Mouse (Mus musculus) mature B cell (primary cell): ENCODE data around the gene Spaar.

Experiments
- in situ Hi-C: fragments of 300-500 bp; cut with MboI; formaldehyde crosslinking; loops from 2 replicates; pipeline ENCODE4 v1.14.3; 2019

The Spaar gene

GRCm38 (mm10) chr4:43729794-43730550 lies at the start of gene Spaar:
Gene Spaar (plus strand): TSS chr4:43730034.
- in situ Hi-C loops: no loop called here

- in situ Hi-C loops: no loop called here
These were observed 39.8 kb upstream of the Spaar start for GRCm38 (mm10) chr4:43690021-43690420.

DNA sequence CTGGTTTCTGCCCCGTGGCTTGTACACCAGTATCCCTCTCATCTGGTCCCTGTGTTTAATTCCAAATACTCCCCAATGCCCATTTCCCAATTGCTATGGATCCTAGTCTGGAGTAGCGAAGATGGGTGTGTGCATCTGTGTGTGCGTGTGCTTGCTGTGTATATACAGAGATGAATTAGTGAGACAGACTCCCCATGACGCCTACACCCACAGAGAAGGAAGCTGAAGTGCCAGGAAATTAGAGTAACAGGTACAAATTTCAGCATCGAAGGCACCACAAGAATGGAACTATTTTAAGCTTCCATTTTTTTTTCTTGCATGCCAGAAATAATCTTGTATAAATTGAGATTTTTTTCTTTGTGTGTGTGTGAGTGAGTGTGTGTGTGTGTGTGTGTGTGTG lies 38.8 kb upstream of the Spaar start:
- in situ Hi-C loops: no loop called here

GRCm38 (mm10) chr4:43693806-43694241 lies 36.0 kb upstream of the Spaar start:
- in situ Hi-C loops: no loop called here

DNA sequence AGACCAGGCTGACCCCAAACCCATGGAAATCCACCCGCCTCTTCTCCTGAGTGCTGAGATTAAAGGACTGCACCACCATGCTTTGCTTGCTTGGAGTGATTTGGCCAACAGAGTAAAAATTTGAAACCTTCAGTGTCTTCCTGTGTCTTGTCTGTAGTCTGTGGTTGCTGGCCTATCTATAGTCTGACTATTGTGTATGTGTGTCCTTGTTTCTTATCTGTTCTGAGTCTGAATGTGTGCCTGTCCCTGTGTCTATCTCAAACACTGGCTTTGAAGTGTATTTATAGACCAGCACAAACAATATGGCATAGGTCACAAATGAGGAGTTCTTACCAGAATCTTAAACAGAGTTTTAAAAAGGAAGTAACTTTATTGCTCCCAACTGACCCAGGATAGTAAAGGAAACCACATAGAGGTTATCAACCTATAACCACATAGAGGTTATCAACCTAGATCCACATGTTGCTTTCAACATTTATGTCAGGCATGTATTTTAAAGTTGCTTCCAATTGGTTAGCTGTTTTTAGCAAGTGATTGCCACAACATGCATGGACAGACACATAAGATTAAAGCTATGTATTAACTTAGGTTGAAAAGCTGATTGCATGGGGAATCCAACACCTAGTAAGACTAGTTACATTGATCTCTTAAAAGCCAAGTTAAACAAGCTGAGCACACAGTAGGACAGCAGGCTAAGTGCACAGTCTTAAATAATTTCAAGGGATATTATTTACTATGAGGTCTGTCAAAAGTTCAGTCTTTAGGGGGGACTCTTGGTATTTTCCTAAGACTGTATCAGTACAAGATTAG lies 35.2 kb upstream of the Spaar start:
- in situ Hi-C loops: no loop called here

- in situ Hi-C loops: no loop called here
These were observed 34.6 kb upstream of the Spaar start for GRCm38 (mm10) chr4:43695249-43695671.

- in situ Hi-C loops: no loop called here
These were observed 33.3 kb upstream of the Spaar start for GRCm38 (mm10) chr4:43696561-43696960.

GRCm38 (mm10) chr4:43700707-43701106 lies 29.1 kb upstream of the Spaar start, which contains the start of gene Olfr70:
Gene Olfr70 (minus strand): TSS chr4:43700807.
- in situ Hi-C loops: no loop called here

- in situ Hi-C loops: no loop called here
These were observed 26.4 kb upstream of the Spaar start for GRCm38 (mm10) chr4:43703439-43703838.

DNA sequence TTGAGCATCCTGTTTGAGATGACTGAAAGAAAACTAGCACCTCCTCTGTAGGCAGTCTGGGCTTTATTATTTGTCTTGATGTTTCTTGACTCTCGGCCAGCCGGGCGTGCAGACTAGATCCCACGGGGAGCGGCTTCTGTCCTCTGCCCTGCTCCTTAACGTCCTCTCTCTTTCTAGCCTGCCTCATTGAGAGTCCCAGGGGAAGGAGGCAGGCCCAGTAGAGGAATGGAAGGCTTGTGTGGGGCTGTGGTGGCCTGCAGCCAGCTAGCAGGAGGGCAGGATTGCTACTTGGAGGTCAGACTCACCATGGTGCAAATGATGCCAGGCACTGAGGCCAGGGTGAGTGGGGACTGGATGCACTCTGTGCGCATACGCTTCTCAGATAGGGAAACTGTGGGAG lies 26.0 kb upstream of the Spaar start:
- in situ Hi-C loops: no loop called here

DNA sequence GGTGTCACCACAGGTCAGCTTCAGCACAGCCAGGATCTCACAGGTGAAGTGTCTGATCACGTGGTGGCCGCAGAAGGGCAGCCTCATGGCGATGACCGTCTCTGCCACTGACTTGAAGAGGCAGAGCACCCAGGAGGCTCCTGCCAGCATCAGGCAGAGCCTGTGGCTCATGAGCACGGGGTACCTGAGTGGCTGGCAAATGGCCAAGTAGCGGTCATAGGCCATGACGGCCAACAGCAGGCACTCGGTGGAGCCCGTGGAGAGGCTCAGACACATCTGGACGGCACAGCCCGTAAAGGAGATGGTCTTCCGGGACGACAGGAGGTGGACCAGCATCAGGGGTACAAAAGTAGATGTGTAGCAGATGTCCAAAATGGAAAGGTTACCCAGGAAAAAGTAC lies 23.8 kb upstream of the Spaar start:
- in situ Hi-C loops: no loop called here

- in situ Hi-C loops: loop anchor here (10.0 kb wide), 1 partner anchor 285 kb away; the partner anchor contains the start of gene Fam166b
These were observed 20.0 kb upstream of the Spaar start, which contains the start of gene Olfr71 for GRCm38 (mm10) chr4:43709869-43710268. Gene Olfr71 (minus strand): TSS chr4:43710255.

- in situ Hi-C loops: loop anchor here (10.0 kb wide), 1 partner anchor 287 kb away; the partner anchor contains the start of gene Fam166b
These were observed 18.0 kb upstream of the Spaar start for GRCm38 (mm10) chr4:43711821-43712220.

GRCm38 (mm10) chr4:43713652-43714219 lies 16.1 kb upstream of the Spaar start:
- in situ Hi-C loops: loop anchor here (10.0 kb wide), 1 partner anchor 289 kb away; the partner anchor contains the start of gene Fam166b

DNA sequence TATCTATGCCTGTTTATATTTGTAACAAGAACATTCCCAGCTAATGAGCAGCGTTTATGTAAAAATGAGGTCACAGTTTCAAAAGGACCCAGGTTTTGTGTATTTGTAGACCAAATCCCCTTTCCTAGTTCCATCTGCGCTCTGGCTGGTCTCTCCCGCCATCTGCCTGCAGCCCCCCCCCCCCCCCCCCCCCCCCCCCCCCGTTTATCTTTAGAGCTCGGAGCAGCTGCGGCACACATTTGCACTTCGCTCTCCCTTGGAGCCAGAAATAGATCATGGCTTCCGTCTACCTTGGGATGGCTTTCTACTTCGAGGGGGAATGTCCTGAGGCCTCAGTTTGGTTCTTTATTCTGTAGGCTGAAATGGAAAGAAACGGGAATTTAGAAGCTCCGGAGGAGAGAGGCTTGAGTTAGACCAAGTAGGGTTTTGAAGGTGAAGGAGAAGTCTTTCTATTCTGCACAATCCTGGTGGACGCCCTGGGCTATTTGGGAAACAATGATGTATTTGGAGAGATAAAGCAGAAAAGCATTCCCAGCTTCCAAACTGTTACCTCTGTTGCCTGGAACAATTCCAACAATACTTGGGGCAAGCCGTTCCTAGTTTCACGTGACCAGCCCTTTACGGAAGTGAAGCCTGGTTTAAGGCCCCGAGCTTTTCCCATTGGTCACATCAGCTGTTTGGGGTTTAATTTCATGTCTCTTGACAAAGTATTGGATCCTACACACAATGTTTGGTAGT lies 9.2 kb upstream of the Spaar start:
- in situ Hi-C loops: no loop called here

DNA sequence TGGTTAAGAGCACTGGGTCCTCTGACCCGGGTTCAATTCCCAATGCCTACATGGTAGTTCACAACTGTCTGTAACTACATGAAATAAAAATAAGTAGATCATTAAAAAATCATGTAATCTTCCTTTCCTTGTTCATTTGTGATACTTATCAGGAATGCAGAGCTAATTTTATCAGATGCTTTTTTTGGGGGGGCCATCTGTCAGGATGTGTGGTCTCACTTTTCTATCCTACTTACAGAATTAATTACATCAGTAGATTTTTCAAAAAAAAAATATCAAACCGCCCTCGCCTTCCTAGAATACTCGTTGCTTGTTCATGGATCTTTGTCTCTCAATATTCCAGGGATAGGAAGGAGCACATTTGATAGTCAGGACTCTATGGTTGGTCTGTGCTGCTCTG lies 7.6 kb upstream of the Spaar start:
- in situ Hi-C loops: no loop called here

GRCm38 (mm10) chr4:43724764-43725163 lies 5.1 kb upstream of the Spaar start:
- in situ Hi-C loops: no loop called here

DNA sequence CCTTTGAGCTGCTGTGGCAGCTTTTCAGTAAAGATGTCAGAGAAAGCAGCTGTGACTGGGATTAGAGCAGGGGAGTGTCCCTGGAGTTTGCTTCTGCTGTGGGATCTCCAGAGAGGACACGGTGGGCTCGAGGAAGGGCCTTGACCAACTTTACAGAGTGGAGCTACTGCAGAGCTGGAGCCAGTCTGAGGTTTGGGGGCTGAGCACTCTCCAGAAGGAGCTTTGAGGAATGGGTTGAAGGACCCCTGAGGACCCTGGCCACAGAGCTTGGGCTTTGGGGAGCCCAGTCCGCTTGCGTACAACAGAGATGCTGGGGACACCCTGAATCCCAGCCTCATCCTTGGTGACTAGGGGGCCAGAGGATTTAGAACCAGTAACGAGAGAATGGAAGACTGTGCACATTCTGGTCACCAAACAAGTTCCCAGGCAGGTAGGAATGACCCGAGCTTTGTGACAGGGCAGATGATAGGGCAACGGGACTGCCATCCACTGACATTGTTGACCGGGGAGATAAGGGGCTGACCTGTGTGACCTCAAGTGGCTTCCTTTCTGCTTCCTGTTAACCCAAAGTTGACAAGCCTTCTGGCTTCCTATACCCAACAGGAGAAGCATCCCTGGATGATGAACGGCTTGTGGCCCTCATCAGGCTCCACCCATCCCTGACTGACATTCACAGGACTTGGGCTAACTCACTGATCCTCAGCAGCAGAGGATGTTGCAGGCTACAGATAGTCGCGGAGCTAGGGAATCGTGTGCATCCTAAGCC lies 3.4 kb upstream of the Spaar start:
- in situ Hi-C loops: no loop called here

GRCm38 (mm10) chr4:43726995-43727394 lies 2.8 kb upstream of the Spaar start, which contains the start of gene Hrct1:
Gene Hrct1 (plus strand): TSS chr4:43727188.
- in situ Hi-C loops: no loop called here

- in situ Hi-C loops: no loop called here
These were observed 1.9 kb upstream of the Spaar start for GRCm38 (mm10) chr4:43727718-43728575.
